ENCODE assay signal across 12 mouse cellular contexts in the genomic region with DNA sequence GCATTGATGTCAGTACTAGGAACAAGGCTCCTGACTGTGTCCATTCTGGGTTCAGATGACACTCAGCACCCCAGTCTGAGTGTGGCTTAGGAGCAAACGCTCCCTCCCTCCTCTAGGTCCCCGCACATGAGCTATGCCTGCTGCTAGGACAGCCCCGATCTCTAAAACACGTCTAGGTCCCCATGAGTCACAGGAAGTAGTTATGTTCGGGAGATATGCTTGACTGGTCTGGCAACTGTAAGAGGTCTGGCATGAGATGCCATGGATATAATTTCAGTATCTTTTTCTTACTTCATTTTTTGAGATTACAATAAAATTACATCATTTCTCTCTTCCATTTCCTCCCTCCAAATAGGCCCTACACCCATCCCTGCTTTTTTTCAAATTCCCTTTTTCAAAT.
"Had no signal": no experiment of that assay in that cellular context is flagged by ENCODE, and none has a peak within 500 bp of the region (broad histone marks: within the 10 kb centered on the region; RNA-seq: fewer than 3 reads in every experiment).

No protein-coding gene starts in this region.

- DNase-seq: kidney, adult 8-10 months; kidney, postnatal 36 days; layer of hippocampus, adult 9-11 months; lung, adult 2 months; lung, postnatal 36 days; midbrain, embryonic 14.5 days; right cerebral cortex, postnatal 14 days; thymus, adult 18-20 months; thymus, postnatal 14 days had no signal

- H3K36me3 ChIP-seq: limb, embryonic 10.5 days; liver, embryonic 15.5 days; neural tube, embryonic 13.5 days had no signal

- H3K27ac ChIP-seq: limb, embryonic 10.5 days; liver, embryonic 15.5 days; neural tube, embryonic 13.5 days had no signal

- H3K27me3 ChIP-seq: liver, embryonic 15.5 days had no signal

- H3K4me1 ChIP-seq: limb, embryonic 10.5 days; liver, embryonic 15.5 days; neural tube, embryonic 13.5 days had no signal

- H3K4me3 ChIP-seq: limb, embryonic 10.5 days; liver, embryonic 15.5 days; neural tube, embryonic 13.5 days had no signal

- H3K9me3 ChIP-seq: limb, embryonic 10.5 days; liver, embryonic 15.5 days; neural tube, embryonic 13.5 days had no signal
